Mouse (Mus musculus) gastrocnemius, postnatal 10 days (tissue): ENCODE data around the gene Tm7sf2. TPM values are rescaled to one million over a fixed set of nuclear protein-coding genes. Genes with fewer than 3 reads are reported as not detected.

Experiments used
- microRNA-seq, 2 experiments: library from miRNA; unstranded; fragments of <30 nt; microRNA quantifications; one replicate each; pipeline ENCODE4 v1.2.0; 2021
- total RNA-seq, 2 experiments: library from RNA; stranded (reverse); gene quantifications; 2 replicates each; pipeline ENCODE4 v1.2.3; 2021

The Tm7sf2 gene
- total RNA-seq, 2 experiments from 2014 or later = 4.7 to 5.8 TPM

Small RNAs within 50 kb of the gene (microRNA-seq; reads per million reads assigned to microRNA genes)
- gene Mir6988 = 0.64 to 0.75 reads per million in 2 experiments

Other genes with a start within 250 kb of the Tm7sf2 start
- 10 to 100 TPM in 1 of 2 experiments, 1 to 10 TPM in 1; 7.4 to 10.3 TPM for gene Frmd8, start 193.1 kb downstream of the Tm7sf2 start, total RNA-seq
- 1 to 10 TPM; 2.6 to 3.5 TPM for gene Slc25a45, start 190.6 kb downstream of the Tm7sf2 start, total RNA-seq
- gene Tigd3, start 174.2 kb downstream of the Tm7sf2 start, total RNA-seq = under 1 TPM; 0.82 to 0.95 TPM
- 10 to 100 TPM; 86.8 to 90.9 TPM for gene Dpf2, start 155.4 kb downstream of the Tm7sf2 start, total RNA-seq
- gene Cdc42ep2, start 143.6 kb downstream of the Tm7sf2 start, total RNA-seq = 10 to 100 TPM; 16.6 to 20.9 TPM
- gene Pola2, start 104.2 kb downstream of the Tm7sf2 start, total RNA-seq = 10 to 100 TPM; 13.7 to 18.7 TPM
- gene Slc22a20, start 82.2 kb downstream of the Tm7sf2 start, total RNA-seq = not detected
- 10 to 100 TPM; 78.1 to 83.8 TPM for gene Capn1, start 52.5 kb downstream of the Tm7sf2 start, total RNA-seq
- 10 to 100 TPM; 18.4 to 22.1 TPM for gene Syvn1, start 21.8 kb downstream of the Tm7sf2 start, total RNA-seq
- gene Mrpl49, start 10.6 kb downstream of the Tm7sf2 start, total RNA-seq = 10 to 100 TPM; 34.1 to 36.3 TPM
- gene Fau, start 10.5 kb downstream of the Tm7sf2 start, total RNA-seq = 100 to 1,000 TPM; 669 to 708 TPM
- 10 to 100 TPM; 10.6 to 11.0 TPM for gene Znhit2, start 7.2 kb downstream of the Tm7sf2 start, total RNA-seq
- 10 to 100 TPM; 23.1 to 29.4 TPM for gene Vps51, start 8.9 kb upstream of the Tm7sf2 start, total RNA-seq
- gene Tmem262, start 11.7 kb upstream of the Tm7sf2 start, total RNA-seq = not detected
- not detected for gene Gm28374, start 13.9 kb upstream of the Tm7sf2 start, total RNA-seq
- 10 to 100 TPM; 18.5 to 20.1 TPM for gene Zfpl1, start 16.6 kb upstream of the Tm7sf2 start, total RNA-seq
- 1 to 10 TPM; 3.5 to 4.1 TPM for gene Cdca5, start 16.6 kb upstream of the Tm7sf2 start, total RNA-seq
- gene AC131692.1, start 26.0 kb upstream of the Tm7sf2 start, total RNA-seq = under 1 TPM in 1 of 2 experiments, not detected in 1; 0.59 TPM
- gene Naaladl1, start 37.4 kb upstream of the Tm7sf2 start, total RNA-seq = under 1 TPM in 1 of 2 experiments, not detected in 1; 0.09 TPM
- 10 to 100 TPM; 12.4 to 13.9 TPM for gene Sac3d1, start 50.3 kb upstream of the Tm7sf2 start, total RNA-seq
- gene Snx15, start 59.9 kb upstream of the Tm7sf2 start, total RNA-seq = 10 to 100 TPM; 12.0 to 14.6 TPM
- gene Batf2, start 72.6 kb upstream of the Tm7sf2 start, total RNA-seq = under 1 TPM; 0.23 to 0.41 TPM
- 10 to 100 TPM; 56.4 to 65.4 TPM for gene Arl2, start 73.2 kb upstream of the Tm7sf2 start, total RNA-seq
- gene Majin, start 116.0 kb upstream of the Tm7sf2 start, total RNA-seq = not detected
- not detected for gene Gpha2, start 158.0 kb upstream of the Tm7sf2 start, total RNA-seq
- 10 to 100 TPM; 24.3 to 25.4 TPM for gene Ppp2r5b, start 167.5 kb upstream of the Tm7sf2 start, total RNA-seq
- gene Atg2a, start 173.3 kb upstream of the Tm7sf2 start, total RNA-seq = 10 to 100 TPM; 13.2 to 15.0 TPM
- 10 to 100 TPM; 54.0 to 64.8 TPM for gene Ehd1, start 208.4 kb upstream of the Tm7sf2 start, total RNA-seq
- gene Cdc42bpg, start 238.1 kb upstream of the Tm7sf2 start, total RNA-seq = 1 to 10 TPM; 4.2 to 4.5 TPM